Mouse (Mus musculus) splenic B cell, adult 2 months (primary cell): ENCODE data around the gene Cpa4.

Experiments
- DNase-seq: peaks from one replicate; pipeline ENCODE4 v3.0.0-alpha.2; 2011; ENCODE audit warnings: low read depth, low spot score
- H3K27me3 ChIP-seq: 2 replicates; pipeline ENCODE4 v1.6.1; 2012; ENCODE audit warnings: mild to moderate bottlenecking, low read length, moderate library complexity, mixed read lengths; ENCODE audit not compliant: control insufficient read depth, poor library complexity, insufficient read depth, severe bottlenecking
- H3K36me3 ChIP-seq: 2 replicates; pipeline ENCODE4 v1.6.1; 2012; ENCODE audit warnings: mild to moderate bottlenecking, low read length, moderate library complexity, mixed read lengths; ENCODE audit not compliant: control insufficient read depth, poor library complexity, insufficient read depth, severe bottlenecking

Gene Cpa4

GRCm38 (mm10) chr6:30563575-30563974 lies 4.6 kb upstream of the Cpa4 start:
- no peaks in the 10 kb centered on the region for H3K27me3 ChIP-seq
- H3K36me3 ChIP-seq: no peaks in the 10 kb centered on the region
- DNase-seq: no peak

- no peaks in the 10 kb centered on the region for H3K27me3 ChIP-seq
- H3K36me3 ChIP-seq: no peaks in the 10 kb centered on the region
- DNase-seq: no peak
Measured at GRCm38 (mm10) chr6:30564051-30564450, 4.1 kb upstream of the Cpa4 start.

GRCm38 (mm10) chr6:30569331-30569730 lies 1.2 kb downstream of the Cpa4 start:
- no peaks in the 10 kb centered on the region for H3K27me3 ChIP-seq
- no peak for DNase-seq

GRCm38 (mm10) chr6:30570012-30570411 lies 1.8 kb downstream of the Cpa4 start:
- DNase-seq: no peak
- no peaks in the 10 kb centered on the region for H3K27me3 ChIP-seq

More at GRCm38 (mm10) chr6:30569331-30569730, 1.2 kb downstream of the Cpa4 start:
- H3K36me3 ChIP-seq: no peaks in the 10 kb centered on the region

GRCm38 (mm10) chr6:30572456-30573311 lies 4.5 kb downstream of the Cpa4 start:
- no peak for DNase-seq
- H3K27me3 ChIP-seq: no peaks in the 10 kb centered on the region
- H3K36me3 ChIP-seq: no peaks in the 10 kb centered on the region

More at GRCm38 (mm10) chr6:30570012-30570411, 1.8 kb downstream of the Cpa4 start:
- no peaks in the 10 kb centered on the region for H3K36me3 ChIP-seq

GRCm38 (mm10) chr6:30573380-30573779 lies 5.2 kb downstream of the Cpa4 start:
- no peaks in the 10 kb centered on the region for H3K36me3 ChIP-seq
- no peaks in the 10 kb centered on the region for H3K27me3 ChIP-seq
- DNase-seq: no peak

- Histone ChIP-seq H3K36me3 (no peaks in the 10 kb centered on the region), H3K27me3 (no peaks in the 10 kb centered on the region)
- DNase-seq: no peak
Measured at GRCm38 (mm10) chr6:30574945-30575344, 6.8 kb downstream of the Cpa4 start.

- no peaks in the 10 kb centered on the region for H3K27me3 ChIP-seq
- DNase-seq: no peak
- no peaks in the 10 kb centered on the region for H3K36me3 ChIP-seq
Measured at GRCm38 (mm10) chr6:30576477-30577203, 8.5 kb downstream of the Cpa4 start.

- no peaks in the 10 kb centered on the region for H3K27me3 ChIP-seq
- no peaks in the 10 kb centered on the region for H3K36me3 ChIP-seq
- DNase-seq: no peak
Measured at GRCm38 (mm10) chr6:30579961-30580840, 12.0 kb downstream of the Cpa4 start.

- Histone ChIP-seq H3K27me3 (no peaks in the 10 kb centered on the region), H3K36me3 (no peaks in the 10 kb centered on the region)
- no peak for DNase-seq
Measured at GRCm38 (mm10) chr6:30580841-30581176, 12.6 kb downstream of the Cpa4 start.

- Histone ChIP-seq H3K36me3 (no peaks in the 10 kb centered on the region), H3K27me3 (no peaks in the 10 kb centered on the region)
- no peak for DNase-seq
Measured at GRCm38 (mm10) chr6:30586886-30587442, 18.8 kb downstream of the Cpa4 start.

- Histone ChIP-seq H3K36me3 (no peaks in the 10 kb centered on the region), H3K27me3 (no peaks in the 10 kb centered on the region)
- DNase-seq: no peak
Measured at GRCm38 (mm10) chr6:30589819-30590218, 21.6 kb downstream of the Cpa4 start.

GRCm38 (mm10) chr6:30591851-30592404 lies 23.8 kb downstream of the Cpa4 start:
- no peaks in the 10 kb centered on the region for H3K36me3 ChIP-seq
- no peaks in the 10 kb centered on the region for H3K27me3 ChIP-seq
- DNase-seq: no peak

GRCm38 (mm10) chr6:30592417-30592974 lies 24.3 kb downstream of the Cpa4 start:
- H3K27me3 ChIP-seq: no peaks in the 10 kb centered on the region
- H3K36me3 ChIP-seq: no peaks in the 10 kb centered on the region
- no peak for DNase-seq
